Mouse (Mus musculus) gastrocnemius, adult 2 months (tissue): ENCODE data around the gene Kcnrg. TPM values are rescaled to one million over a fixed set of nuclear protein-coding genes. Genes with fewer than 3 reads are reported as not detected.

Source experiments
- DNase-seq: peaks from one replicate; pipeline ENCODE4 v3.0.0; 2022
- H3K27ac ChIP-seq: fragments of 200-600 bp; 2 replicates; pipeline ENCODE4 v1.8.1; 2022; ENCODE audit warnings: mild to moderate bottlenecking
- H3K4me3 ChIP-seq: fragments of 200-600 bp; 2 replicates; pipeline ENCODE4 v1.8.1; 2022; ENCODE audit warnings: mild to moderate bottlenecking, moderate library complexity
- CTCF ChIP-seq: fragments of 200-600 bp; IDR thresholded peaks from 2 replicates; pipeline ENCODE4 v1.8.1; 2022; ENCODE audit warnings: antibody characterized with exemption, mild to moderate bottlenecking, moderate library complexity
- intact Hi-C: fragments of 180-260 bp; cut with DNase I; formaldehyde crosslinking; loops from one replicate; pipeline ENCODE4 v1.15.1; 2025
- microRNA-seq: library from miRNA; unstranded; fragments of <30 nt; microRNA quantifications from one replicate; pipeline ENCODE4 v1.2.0, GENCODE M21; 2021
- total RNA-seq, 2 experiments: library from RNA; stranded (reverse); gene quantifications; 2 replicates each; pipeline ENCODE4 v1.2.3; 2021

Gene Kcnrg
- total RNA-seq, 2 experiments from 2014 or later: not detected

GRCm38 (mm10) chr14:61647881-61648684 lies 40.8 kb downstream of the Kcnrg start:
- Histone ChIP-seq H3K27ac (peak overlapping the region; percentile 92), H3K4me3 (peak overlapping the region; percentile 90)
- no peak for TF ChIP-seq CTCF
- DNase-seq: peak; percentile 73
- intact Hi-C loops: loop anchor here (2.0 to 5.0 kb wide), 3 partner anchors 33 to 91 kb away; partner anchors contain the start of gene Spryd7

GRCm38 (mm10) chr14:61648685-61649504 lies 41.6 kb downstream of the Kcnrg start:
- peak; percentile 99 for DNase-seq
- Histone ChIP-seq H3K4me3 (peak overlapping the region; percentile 90), H3K27ac (peak overlapping the region; percentile 92)
- no peak for TF ChIP-seq CTCF
- intact Hi-C loops: loop anchor here (2.0 to 5.0 kb wide), 3 partner anchors 32 to 92 kb away; partner anchors contain the start of gene Spryd7

- no peak for DNase-seq
- TF ChIP-seq CTCF: peak; percentile 72
- Histone ChIP-seq H3K4me3 (0 out of 2 replicates have a peak overlapping the region, but pooled peaks have one; percentile 90), H3K27ac (peak overlapping the region; percentile 92)
- intact Hi-C loops: loop anchor here (2.0 kb wide), 1 partner anchor 392 kb away; no protein-coding TSS in a partner anchor
These were observed 43.2 kb downstream of the Kcnrg start for GRCm38 (mm10) chr14:61650291-61650960.

- DNase-seq: no peak
- H3K4me3 ChIP-seq: no peak overlapping the region
- intact Hi-C loops: no loop called here
- H3K27ac ChIP-seq: no peak overlapping the region
- no peak for TF ChIP-seq CTCF
These were observed 49.2 kb downstream of the Kcnrg start for GRCm38 (mm10) chr14:61656469-61656868.

- DNase-seq: no peak
- intact Hi-C loops: no loop called here
- Histone ChIP-seq H3K4me3 (no peak overlapping the region), H3K27ac (no peak overlapping the region)
- no peak for TF ChIP-seq CTCF
These were observed 54.2 kb downstream of the Kcnrg start for GRCm38 (mm10) chr14:61661496-61661895.

GRCm38 (mm10) chr14:61662307-61662706 lies 55.0 kb downstream of the Kcnrg start:
- intact Hi-C loops: no loop called here
- DNase-seq: no peak
- H3K27ac ChIP-seq: no peak overlapping the region
- TF ChIP-seq CTCF: no peak
- H3K4me3 ChIP-seq: no peak overlapping the region

Small RNA genes within 50 kb of the gene (microRNA-seq; reads per million reads assigned to microRNA genes)
- gene Mir15a (3,616 reads per million, percentile 87 among the genes with 10 or more reads in this experiment), gene Mir16-1 (1,832 reads per million, percentile 82 among the genes with 10 or more reads in this experiment)

Other genes with a start within 250 kb of the Kcnrg start
- 1 to 10 TPM; 1.1 to 1.2 TPM for gene Ebpl, start 247.0 kb upstream of the Kcnrg start, total RNA-seq
- gene Kpna3, start 167.6 kb upstream of the Kcnrg start, total RNA-seq: 100 to 1,000 TPM; 111 to 118 TPM
- 10 to 100 TPM; 43.7 to 55.9 TPM for gene Spryd7, start 50.6 kb upstream of the Kcnrg start, total RNA-seq
- 1 to 10 TPM; 6.6 to 8.5 TPM for gene Trim13, start 9.2 kb upstream of the Kcnrg start, total RNA-seq